Mouse (Mus musculus): ENCODE data around the gene Cln3. TPM values are rescaled to one million over a fixed set of nuclear protein-coding genes. Genes with fewer than 3 reads are reported as not detected.

The Cln3 gene
- polyA plus RNA-seq, 1 experiment from 2014 or later = 104 TPM

DNA sequence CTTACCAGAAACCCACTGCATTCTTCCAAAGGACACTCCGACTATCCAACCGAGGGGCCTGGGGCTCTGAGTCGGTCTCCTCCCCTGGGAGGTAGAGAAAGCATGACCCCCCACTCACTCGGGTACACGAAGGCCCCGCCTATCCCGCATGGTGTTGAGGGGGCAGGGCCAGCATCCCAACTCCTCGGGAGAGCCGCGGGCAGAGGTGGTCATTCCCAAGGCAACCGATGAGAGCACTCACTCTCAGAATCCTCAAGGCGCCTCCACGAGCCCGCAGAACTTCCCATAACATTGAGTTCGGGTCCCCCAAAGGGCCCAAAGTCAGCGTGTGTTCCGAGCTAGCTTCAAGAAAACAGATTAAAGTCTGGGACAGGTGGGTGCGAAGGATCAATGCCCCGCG lies 2.9 kb downstream of the Cln3 start:
- H3K79me2 ChIP-seq (ENCODE audit: inconsistent target) = peaks cover 92% of the 10 kb centered on the region
- peaks cover 38% of the 10 kb centered on the region for H3K36me3 ChIP-seq (ENCODE audit: inconsistent target)
- peak overlapping the region; percentile 72 for H3K4me3 ChIP-seq (ENCODE audit: inconsistent target)
- WGBS (ENCODE audit: missing documents) = 15% methylated on average over 20 of the region's 20 CpGs
- H3K27ac ChIP-seq = peak overlapping the region; percentile 94

DNA sequence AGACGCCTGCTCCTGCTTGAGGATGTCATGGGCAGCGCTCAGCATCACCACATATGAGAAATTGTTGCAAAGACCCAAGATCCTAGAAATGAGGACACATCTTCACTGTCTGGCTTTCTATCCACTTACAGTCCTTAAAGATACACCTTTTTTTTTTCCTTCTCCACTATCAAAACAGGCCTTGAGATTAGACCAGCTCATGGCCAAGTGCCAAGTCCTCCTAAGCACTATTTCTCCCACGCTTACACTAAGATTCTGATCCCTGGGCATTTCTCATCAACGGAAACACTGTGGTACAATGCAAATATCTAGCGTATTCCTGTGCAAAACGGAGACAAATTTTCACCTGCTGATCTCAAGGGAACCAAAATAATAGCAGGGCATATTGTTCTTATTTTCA lies 4.0 kb downstream of the Cln3 start:
- WGBS (ENCODE audit: missing documents) = 97% methylated on average over 6 of the region's 6 CpGs
- peaks cover 44% of the 10 kb centered on the region for H3K36me3 ChIP-seq (ENCODE audit: inconsistent target)
- no peak overlapping the region for H3K4me3 ChIP-seq (ENCODE audit: inconsistent target)
- H3K79me2 ChIP-seq (ENCODE audit: inconsistent target) = peaks cover 92% of the 10 kb centered on the region
- H3K27ac ChIP-seq = no peak overlapping the region

GRCm38 (mm10) chr7:126579172-126579571 lies 6.4 kb downstream of the Cln3 start:
- Histone ChIP-seq H3K36me3 (ENCODE audit: inconsistent target) (peaks cover 67% of the 10 kb centered on the region), H3K27ac (no peak overlapping the region), H3K79me2 (ENCODE audit: inconsistent target) (peaks cover 84% of the 10 kb centered on the region), H3K4me3 (ENCODE audit: inconsistent target) (no peak overlapping the region)
- WGBS (ENCODE audit: missing documents) = 91% methylated on average over 8 of the region's 8 CpGs

GRCm38 (mm10) chr7:126576946-126577345 lies 8.7 kb downstream of the Cln3 start:
- no peak overlapping the region for H3K4me3 ChIP-seq (ENCODE audit: inconsistent target)
- peaks cover 62% of the 10 kb centered on the region for H3K79me2 ChIP-seq (ENCODE audit: inconsistent target)
- WGBS (ENCODE audit: missing documents) = 64% methylated on average over 8 of the region's 8 CpGs
- H3K27ac ChIP-seq = no peak overlapping the region
- peaks cover 88% of the 10 kb centered on the region for H3K36me3 ChIP-seq (ENCODE audit: inconsistent target)

- Histone ChIP-seq H3K36me3 (ENCODE audit: inconsistent target) (peaks cover 33% of the 10 kb centered on the region), H3K27ac (peak within 1 kb of the TSS; percentile 44), H3K79me2 (ENCODE audit: inconsistent target) (peaks cover 45% of the 10 kb centered on the region), H3K4me3 (ENCODE audit: inconsistent target) (peak within 1 kb of the TSS; percentile 75)
- under 1% methylated on average over 43 of the region's 46 CpGs for WGBS (ENCODE audit: missing documents)
Observed at GRCm38 (mm10) chr7:126566094-126566765, 19.4 kb downstream of the Cln3 start, which contains the start of gene Eif3c. TSS of gene Eif3c (minus strand) at chr7:126566411.

GRCm38 (mm10) chr7:126565693-126566092 lies 19.9 kb downstream of the Cln3 start:
- 0% methylated on average over 23 of the region's 28 CpGs for WGBS (ENCODE audit: missing documents)
- H3K79me2 ChIP-seq (ENCODE audit: inconsistent target) = peaks cover 45% of the 10 kb centered on the region
- H3K4me3 ChIP-seq (ENCODE audit: inconsistent target) = peak overlapping the region; percentile 75
- peaks cover 38% of the 10 kb centered on the region for H3K36me3 ChIP-seq (ENCODE audit: inconsistent target)
- peak overlapping the region; percentile 44 for H3K27ac ChIP-seq

DNA sequence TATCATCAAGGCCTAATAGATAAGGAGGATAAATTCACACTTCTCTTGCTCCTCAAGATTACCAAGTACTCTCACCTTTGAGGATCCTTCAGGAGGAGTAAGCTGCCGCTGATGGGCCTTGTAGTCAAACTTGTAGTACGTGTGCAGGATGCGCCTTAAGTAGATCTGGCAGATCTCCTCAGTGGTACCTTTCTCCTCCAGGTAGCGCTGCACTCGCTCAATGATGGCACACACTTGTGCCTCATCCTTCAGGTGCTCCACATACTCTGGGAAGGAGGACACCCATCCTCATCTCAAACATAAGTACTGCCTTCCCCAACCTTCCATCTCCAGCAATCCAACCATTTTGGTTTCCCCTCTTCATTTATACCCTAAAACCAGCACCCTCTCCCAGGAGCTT lies 29.0 kb downstream of the Cln3 start:
- Histone ChIP-seq H3K79me2 (ENCODE audit: inconsistent target) (peaks cover 46% of the 10 kb centered on the region; the same call in 1 of the 2 replicates), H3K4me3 (ENCODE audit: inconsistent target) (no peak overlapping the region), H3K27ac (no peak overlapping the region), H3K36me3 (ENCODE audit: inconsistent target) (peaks cover 96% of the 10 kb centered on the region)
- WGBS (ENCODE audit: missing documents) = 95% methylated on average over 5 of the region's 5 CpGs

GRCm38 (mm10) chr7:126554796-126555195 lies 30.8 kb downstream of the Cln3 start:
- WGBS (ENCODE audit: missing documents) = 100% methylated on average over 1 of the region's 1 CpGs
- no peak overlapping the region for H3K27ac ChIP-seq
- no peak overlapping the region for H3K4me3 ChIP-seq (ENCODE audit: inconsistent target)

GRCm38 (mm10) chr7:126545631-126546030 lies 40.0 kb downstream of the Cln3 start:
- 66% methylated on average over 2 of the region's 2 CpGs for WGBS (ENCODE audit: missing documents)
- H3K79me2 ChIP-seq (ENCODE audit: inconsistent target) = peaks cover 10% of the 10 kb centered on the region; the same call in 1 of the 2 replicates
- H3K4me3 ChIP-seq (ENCODE audit: inconsistent target) = no peak overlapping the region
- H3K36me3 ChIP-seq (ENCODE audit: inconsistent target) = peaks cover 40% of the 10 kb centered on the region
- H3K27ac ChIP-seq = no peak overlapping the region

More at GRCm38 (mm10) chr7:126554796-126555195, 30.8 kb downstream of the Cln3 start:
- Histone ChIP-seq H3K79me2 (ENCODE audit: inconsistent target) (peaks cover 64% of the 10 kb centered on the region; the same call in 1 of the 2 replicates), H3K36me3 (ENCODE audit: inconsistent target) (peaks cover 97% of the 10 kb centered on the region)

- Histone ChIP-seq H3K4me3 (ENCODE audit: inconsistent target) (no peak overlapping the region), H3K36me3 (ENCODE audit: inconsistent target) (peaks cover 3% of the 10 kb centered on the region), H3K27ac (no peak overlapping the region), H3K79me2 (ENCODE audit: inconsistent target) (no peaks in the 10 kb centered on the region)
- WGBS (ENCODE audit: missing documents) = 76% methylated on average over 1 of the region's 1 CpGs
Observed at GRCm38 (mm10) chr7:126541661-126542060, 44.0 kb downstream of the Cln3 start.

GRCm38 (mm10) chr7:126537820-126538585 lies 47.6 kb downstream of the Cln3 start:
- Histone ChIP-seq H3K4me3 (ENCODE audit: inconsistent target) (no peak overlapping the region), H3K36me3 (ENCODE audit: inconsistent target) (no peaks in the 10 kb centered on the region), H3K27ac (no peak overlapping the region), H3K79me2 (ENCODE audit: inconsistent target) (no peaks in the 10 kb centered on the region)
- WGBS (ENCODE audit: missing documents) = 69% methylated on average over 5 of the region's 5 CpGs

- WGBS (ENCODE audit: missing documents) = 77% methylated on average over 9 of the region's 9 CpGs
- H3K79me2 ChIP-seq (ENCODE audit: inconsistent target) = no peaks in the 10 kb centered on the region
- no peak overlapping the region for H3K27ac ChIP-seq
- no peaks in the 10 kb centered on the region for H3K36me3 ChIP-seq (ENCODE audit: inconsistent target)
- H3K4me3 ChIP-seq (ENCODE audit: inconsistent target) = no peak overlapping the region
Observed at GRCm38 (mm10) chr7:126536466-126536865, 49.2 kb downstream of the Cln3 start.

- Histone ChIP-seq H3K27ac (no peak overlapping the region), H3K36me3 (ENCODE audit: inconsistent target) (no peaks in the 10 kb centered on the region), H3K79me2 (ENCODE audit: inconsistent target) (no peaks in the 10 kb centered on the region), H3K4me3 (ENCODE audit: inconsistent target) (no peak overlapping the region; the same call in 1 of the 2 replicates)
- WGBS (ENCODE audit: missing documents) = 2% methylated on average over 28 of the region's 28 CpGs
Observed at GRCm38 (mm10) chr7:126535766-126536165, 49.9 kb downstream of the Cln3 start.

DNA sequence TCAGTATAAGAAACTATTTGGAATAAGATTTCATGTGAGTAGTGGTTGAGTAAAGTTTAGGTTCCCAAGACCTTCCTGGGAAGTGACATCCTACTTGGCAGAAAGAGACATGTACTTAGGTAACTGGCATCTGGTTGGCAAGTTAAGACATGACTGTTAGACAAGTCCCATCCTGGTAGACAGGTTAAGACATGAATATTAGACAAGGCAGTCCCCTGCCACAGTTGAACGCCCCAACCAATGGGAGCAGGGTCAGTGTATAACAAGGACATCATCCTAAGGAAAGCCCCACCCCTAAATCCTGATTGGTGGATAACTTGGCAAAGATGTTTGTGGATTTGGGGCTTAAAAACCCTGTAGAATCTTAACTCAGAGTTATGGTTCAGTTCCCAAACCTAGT lies 52.2 kb downstream of the Cln3 start:
- no peak overlapping the region for H3K4me3 ChIP-seq (ENCODE audit: inconsistent target)
- no peaks in the 10 kb centered on the region for H3K36me3 ChIP-seq (ENCODE audit: inconsistent target)
- H3K79me2 ChIP-seq (ENCODE audit: inconsistent target) = no peaks in the 10 kb centered on the region
- WGBS (ENCODE audit: missing documents) = 100% methylated on average over 1 of the region's 1 CpGs
- H3K27ac ChIP-seq = no peak overlapping the region

DNA sequence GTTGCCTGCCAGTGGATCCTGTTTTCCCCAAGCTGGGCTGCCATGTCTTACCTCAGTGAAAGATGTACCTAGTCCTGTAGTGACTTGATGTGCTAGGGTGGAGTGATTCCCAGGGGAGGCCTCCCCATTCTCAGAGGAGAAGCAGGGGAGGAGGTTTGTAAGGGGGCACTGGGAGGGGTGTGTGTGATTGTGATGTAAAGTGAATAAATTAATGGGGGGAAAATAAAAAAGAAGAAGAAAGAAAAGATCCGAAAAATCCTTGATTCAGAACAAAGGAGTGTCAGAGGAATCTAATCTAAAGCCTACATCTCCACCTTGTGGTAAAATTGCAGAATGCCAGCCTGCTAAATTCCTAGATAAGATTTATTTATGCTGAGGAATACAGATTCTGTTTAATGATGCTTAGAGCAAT lies 57.4 kb downstream of the Cln3 start:
- H3K79me2 ChIP-seq (ENCODE audit: inconsistent target) = no peaks in the 10 kb centered on the region
- no peak overlapping the region for H3K4me3 ChIP-seq (ENCODE audit: inconsistent target)
- 33% methylated on average over 1 of the region's 1 CpGs for WGBS (ENCODE audit: missing documents)
- no peaks in the 10 kb centered on the region for H3K36me3 ChIP-seq (ENCODE audit: inconsistent target)
- H3K27ac ChIP-seq = no peak overlapping the region
